Mouse (Mus musculus) liver, postnatal 0 days (tissue): ENCODE measurements around the gene Acsl4.

Experiments
- CTCF ChIP-seq: sonication (generic); IDR thresholded peaks from 2 replicates; pipeline ENCODE4 v1.5.1; 2016; ENCODE audit warnings: antibody characterized with exemption, low read depth
- EP300 ChIP-seq: IDR thresholded peaks from 2 replicates; pipeline ENCODE4 v1.6.1; 2016; ENCODE audit warnings: antibody characterized with exemption, low read depth, mild to moderate bottlenecking

- no peak for TF ChIP-seq CTCF
- TF ChIP-seq EP300, result no peak
Observed at GRCm38 (mm10) chrX:142377358-142377757, 13.0 kb downstream of the Acsl4 start.
